Mouse (Mus musculus) kidney, adult 2 months (tissue): ENCODE results near the gene Gm11009. TPM values are rescaled to one million over a fixed set of nuclear protein-coding genes. Genes with fewer than 3 reads are reported as not detected.
"Not testable (repeated sequence)": the region's sequence is repeated elsewhere in the genome, so short reads cannot be mapped to it uniquely, and the experiment has no call there.

Experiments used
- DNase-seq: peaks from one replicate; pipeline ENCODE4 v3.0.0; 2021
- H3K27ac ChIP-seq: fragments of 200-500 bp; 2 replicates; pipeline ENCODE4 v1.5.1; 2012; ENCODE audit warnings: low read depth, low read length, control low read depth, inconsistent platforms; ENCODE audit not compliant: insufficient read depth
- H3K27me3 ChIP-seq: fragments of 200-500 bp; replicated peaks from 2 replicates; pipeline ENCODE4 v1.6.1; 2012; ENCODE audit warnings: mild to moderate bottlenecking, moderate library complexity, low read length, inconsistent platforms; ENCODE audit not compliant: control insufficient read depth, insufficient read depth
- H3K36me3 ChIP-seq: fragments of 200-500 bp; 2 replicates; pipeline ENCODE4 v1.6.1; 2012; ENCODE audit warnings: mild to moderate bottlenecking, moderate library complexity, low read length, inconsistent platforms; ENCODE audit not compliant: control insufficient read depth, insufficient read depth
- H3K4me1 ChIP-seq: fragments of 200-500 bp; 2 replicates; pipeline ENCODE4 v1.6.1; 2011; ENCODE audit warnings: low read length; ENCODE audit not compliant: control insufficient read depth, insufficient read depth
- H3K4me3 ChIP-seq: fragments of 200-500 bp; 2 replicates; pipeline ENCODE4 v1.5.1; 2011; ENCODE audit warnings: mild to moderate bottlenecking, low read depth, low read length, control low read depth; ENCODE audit not compliant: insufficient read depth
- WGBS: fragments of 180-500 bp; shearing (Covaris S2); methylation state at CpG from one replicate; pipeline ENCODE4 v1.1.7; 2018; 5-methylcytosine and 5-hydroxymethylcytosine counted together
- polyA plus RNA-seq: library from polyadenylated mRNA; depleted of rRNA; stranded (reverse); fragments of >200 nt; gene quantifications from 2 replicates; pipeline ENCODE4 v1.2.3, GENCODE M21; 2012; rRNA removed

Gene Gm11009
- not detected in 2 replicates for polyA plus RNA-seq

DNA sequence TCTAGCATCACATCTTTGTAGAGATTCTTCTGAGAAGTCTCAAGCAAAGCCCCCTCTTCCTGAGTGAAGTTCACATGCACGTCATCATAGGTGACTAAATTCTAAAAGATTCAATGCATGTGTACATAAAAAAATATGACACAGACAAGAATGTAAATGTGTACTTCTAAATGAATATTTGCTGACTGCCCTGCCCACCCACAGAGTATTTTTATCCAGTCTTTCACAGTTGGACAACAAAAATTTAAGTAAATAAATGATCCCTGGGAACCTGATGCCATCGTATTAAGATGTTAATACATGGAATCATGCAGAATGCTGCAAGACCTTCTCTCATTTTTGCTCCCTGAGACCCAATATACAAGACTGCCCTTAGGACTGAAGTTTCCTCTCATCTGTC lies at the start of gene Gm11009:
TSS of gene Gm11009 (minus strand) at position 101 of the 400 bp plus-strand sequence.
- no CpG with 5 or more reads among the region's 2 CpGs for WGBS
- H3K4me3 ChIP-seq: not testable (repeated sequence)

More for the DNA sequence above, at the start of gene Gm11009:
- not testable (repeated sequence) for H3K36me3 ChIP-seq, H3K4me1 ChIP-seq, H3K27ac ChIP-seq, DNase-seq, H3K27me3 ChIP-seq

Other genes starting within 250 kb of the Gm11009 start
- 0.26 and 5.0 TPM in 2 replicates for gene Gm2004, start 169.7 kb downstream of the Gm11009 start, polyA plus RNA-seq
- gene 2210418O10Rik, start 92.9 kb downstream of the Gm11009 start, polyA plus RNA-seq: 0.75 and 1.1 TPM in 2 replicates
- 0.84 and 1.3 TPM in 2 replicates for gene Gm14435, start 104.1 kb upstream of the Gm11009 start, polyA plus RNA-seq
- 1.5 and 3.3 TPM in 2 replicates for gene Gm14434, start 167.3 kb upstream of the Gm11009 start, polyA plus RNA-seq
- gene Zfp967, start 201.6 kb upstream of the Gm11009 start, polyA plus RNA-seq: not detected in 2 replicates